Mouse (Mus musculus) forebrain, embryonic 14.5 days (tissue): Measurements from ENCODE around the gene Epn3. TPM values are rescaled to one million over a fixed set of nuclear protein-coding genes. Genes with fewer than 3 reads are reported as not detected.
A peak's percentile ranks its signal among the peaks of the same experiment; 100 is the strongest.

Experiments
- ATAC-seq: fragments of 200-750 bp; cut with Nextera tagmentation; 2 replicates; pipeline ENCODE4 v1.8.0; 2017; ENCODE audit warnings: mild to moderate bottlenecking, moderate library complexity
- DNase-seq: peaks from one replicate; pipeline ENCODE4 v3.0.0-alpha.2; 2015; ENCODE audit warnings: low spot score
- H3K27ac ChIP-seq: fragments of 300-500 bp; sonication (generic); 2 replicates; pipeline ENCODE4 v1.5.1; 2014; ENCODE audit warnings: low read depth, mild to moderate bottlenecking, control low read depth, low read length, moderate library complexity
- H3K27me3 ChIP-seq: fragments of 300-500 bp; sonication (generic); replicated peaks from 2 replicates; pipeline ENCODE4 v1.6.1; 2014; ENCODE audit warnings: low read length, control low read depth, mixed read lengths; ENCODE audit not compliant: control insufficient read depth, insufficient read depth
- H3K36me3 ChIP-seq: fragments of 300-500 bp; sonication (generic); 2 replicates; pipeline ENCODE4 v1.6.1; 2014; ENCODE audit warnings: low read length, control low read depth; ENCODE audit not compliant: control insufficient read depth, insufficient read depth
- H3K4me1 ChIP-seq: fragments of 300-500 bp; sonication (generic); 2 replicates; pipeline ENCODE4 v1.6.1; 2014; ENCODE audit warnings: antibody characterized with exemption, low read length, control low read depth; ENCODE audit not compliant: control insufficient read depth, insufficient read depth
- H3K4me2 ChIP-seq: fragments of 300-500 bp; sonication (generic); 2 replicates; pipeline ENCODE4 v1.6.1; 2014; ENCODE audit warnings: mild to moderate bottlenecking, control low read depth, low read length
- H3K4me3 ChIP-seq: fragments of 300-500 bp; sonication (generic); 2 replicates; pipeline ENCODE4 v1.5.1; 2014; ENCODE audit warnings: low read depth, low read length, control low read depth
- H3K9ac ChIP-seq: fragments of 300-500 bp; sonication (generic); 2 replicates; pipeline ENCODE4 v1.6.1; 2014; ENCODE audit warnings: mild to moderate bottlenecking, low read length, control low read depth, moderate library complexity
- H3K9me3 ChIP-seq: fragments of 300-500 bp; sonication (generic); replicated peaks from 2 replicates; pipeline ENCODE4 v1.6.1; 2016; ENCODE audit warnings: low read length, control low read depth, mixed read lengths; ENCODE audit not compliant: control insufficient read depth
- WGBS: fragments of 180-500 bp; shearing (Covaris S2); extraction: QIAGEN DNeasy Blood & Tissue Kit; methylation state at CpG from one replicate; pipeline ENCODE4 v1.1.7; 2014; 5-methylcytosine and 5-hydroxymethylcytosine counted together
- polyA plus RNA-seq: library from polyadenylated mRNA; unstranded; fragments of >200 nt; fragmentation: Nextera tagmentation; extraction: Ambion mirVana; gene quantifications from 2 replicates; pipeline ENCODE4 v1.2.1, GENCODE M21; 2014

The Epn3 gene
- 0.30 and 0.41 TPM in 2 replicates for polyA plus RNA-seq

- Histone ChIP-seq H3K27ac (0 out of 2 replicates have a peak within 1 kb of the TSS, but pooled peaks have one; percentile 5), H3K4me3 (peak within 1 kb of the TSS; percentile 21), H3K9me3 (no peaks in the 10 kb centered on the region), H3K27me3 (0 out of 2 replicates have a peak, but pooled peaks cover 5% of the 10 kb centered on the region), H3K4me1 (peaks cover 19% of the 10 kb centered on the region), H3K4me2 (peak within 1 kb of the TSS; percentile 51), H3K36me3 (no peaks in the 10 kb centered on the region), H3K9ac (peak within 1 kb of the TSS; percentile 47)
- DNase-seq: no peak
- ATAC-seq: peak; percentile 35; the same call in 1 of the 2 replicates
- WGBS: under 1% methylated on average over 26 of the region's 26 CpGs
These were observed at the start of gene Epn3 for GRCm38 (mm10) chr11:94499661-94500152. Epn3 (minus strand) TSS chr11:94499974.

GRCm38 (mm10) chr11:94548888-94549690 lies 49.3 kb upstream of the Epn3 start, which contains the start of gene Rsad1:
Rsad1 (minus strand) TSS chr11:94549255.
- H3K9me3 ChIP-seq: no peaks in the 10 kb centered on the region
- DNase-seq (peak; percentile 95), ATAC-seq (peak; percentile 92)
- peak within 1 kb of the TSS; percentile 73 for H3K9ac ChIP-seq
- H3K4me2 ChIP-seq: peak within 1 kb of the TSS; percentile 92
- no peaks in the 10 kb centered on the region for H3K27me3 ChIP-seq
- H3K27ac ChIP-seq: peak within 1 kb of the TSS; percentile 70; the same call in 1 of the 2 replicates
- 5% methylated on average over 47 of the region's 49 CpGs for WGBS
- no peaks in the 10 kb centered on the region; the same call in 1 of the 2 replicates for H3K4me1 ChIP-seq
- H3K36me3 ChIP-seq: no peaks in the 10 kb centered on the region
- H3K4me3 ChIP-seq: peak within 1 kb of the TSS; percentile 58

GRCm38 (mm10) chr11:94548041-94548784 lies 48.4 kb upstream of the Epn3 start:
- H3K36me3 ChIP-seq: no peaks in the 10 kb centered on the region
- WGBS: 14% methylated on average over 24 of the region's 24 CpGs
- peak overlapping the region; percentile 92 for H3K4me2 ChIP-seq
- H3K4me3 ChIP-seq: peak overlapping the region; percentile 58
- ATAC-seq (peak; percentile 35), DNase-seq (peak; percentile 50)
- peaks cover 3% of the 10 kb centered on the region for H3K4me1 ChIP-seq
- H3K9ac ChIP-seq: peak overlapping the region; percentile 73
- no peaks in the 10 kb centered on the region for H3K27me3 ChIP-seq
- no peak overlapping the region; the same call in 1 of the 2 replicates for H3K27ac ChIP-seq
- H3K9me3 ChIP-seq: no peaks in the 10 kb centered on the region

GRCm38 (mm10) chr11:94547271-94547670 lies 47.5 kb upstream of the Epn3 start:
- ATAC-seq: no peak
- 96% methylated on average over 6 of the region's 6 CpGs for WGBS
- no peak overlapping the region for H3K4me2 ChIP-seq

GRCm38 (mm10) chr11:94546381-94546780 lies 46.6 kb upstream of the Epn3 start:
- H3K4me2 ChIP-seq: no peak overlapping the region
- ATAC-seq: no peak
- no peak overlapping the region for H3K4me3 ChIP-seq
- no peaks in the 10 kb centered on the region for H3K27me3 ChIP-seq
- DNase-seq: no peak
- H3K4me1 ChIP-seq: peaks cover 3% of the 10 kb centered on the region
- no peak overlapping the region for H3K9ac ChIP-seq
- 98% methylated on average over 5 of the region's 5 CpGs for WGBS
- H3K36me3 ChIP-seq: 0 out of 2 replicates have a peak, but pooled peaks cover 5% of the 10 kb centered on the region
- H3K9me3 ChIP-seq: no peaks in the 10 kb centered on the region
- H3K27ac ChIP-seq: no peak overlapping the region

More at GRCm38 (mm10) chr11:94547271-94547670, 47.5 kb upstream of the Epn3 start:
- H3K27me3 ChIP-seq: no peaks in the 10 kb centered on the region
- H3K4me3 ChIP-seq: no peak overlapping the region
- no peak for DNase-seq
- 0 out of 2 replicates have a peak, but pooled peaks cover 3% of the 10 kb centered on the region for H3K36me3 ChIP-seq
- no peak overlapping the region for H3K9ac ChIP-seq
- H3K27ac ChIP-seq: no peak overlapping the region
- peaks cover 3% of the 10 kb centered on the region for H3K4me1 ChIP-seq
- H3K9me3 ChIP-seq: no peaks in the 10 kb centered on the region

- H3K4me3 ChIP-seq: no peak overlapping the region
- no peaks in the 10 kb centered on the region for H3K9me3 ChIP-seq
- H3K27me3 ChIP-seq: no peaks in the 10 kb centered on the region
- 60% methylated on average over 18 of the region's 18 CpGs for WGBS
- no peak overlapping the region for H3K27ac ChIP-seq
- peak overlapping the region; percentile 16; the same call in 1 of the 2 replicates for H3K4me2 ChIP-seq
- peak overlapping the region; percentile 21; the same call in 1 of the 2 replicates for H3K9ac ChIP-seq
- ATAC-seq (no peak), DNase-seq (peak; percentile 22)
- 0 out of 2 replicates have a peak, but pooled peaks cover 5% of the 10 kb centered on the region for H3K36me3 ChIP-seq
- H3K4me1 ChIP-seq: peaks cover 3% of the 10 kb centered on the region
These were observed 44.6 kb upstream of the Epn3 start for GRCm38 (mm10) chr11:94544422-94544821.

- Histone ChIP-seq H3K36me3 (0 out of 2 replicates have a peak, but pooled peaks cover 5% of the 10 kb centered on the region), H3K4me1 (peaks cover 3% of the 10 kb centered on the region), H3K9me3 (no peaks in the 10 kb centered on the region), H3K4me3 (no peak overlapping the region), H3K4me2 (0 out of 2 replicates have a peak overlapping the region, but pooled peaks have one; percentile 16), H3K9ac (no peak overlapping the region), H3K27ac (no peak overlapping the region), H3K27me3 (no peaks in the 10 kb centered on the region)
- peak; percentile 84 for DNase-seq
- ATAC-seq: no peak
- WGBS: 34% methylated on average over 9 of the region's 9 CpGs
These were observed 44.2 kb upstream of the Epn3 start for GRCm38 (mm10) chr11:94543932-94544331.

- no peaks in the 10 kb centered on the region for H3K9me3 ChIP-seq
- H3K4me2 ChIP-seq: no peak overlapping the region
- ATAC-seq (no peak), DNase-seq (no peak)
- H3K4me1 ChIP-seq: peaks cover 3% of the 10 kb centered on the region
- H3K9ac ChIP-seq: no peak overlapping the region
- no peaks in the 10 kb centered on the region for H3K27me3 ChIP-seq
- H3K4me3 ChIP-seq: no peak overlapping the region
- H3K36me3 ChIP-seq: 0 out of 2 replicates have a peak, but pooled peaks cover 5% of the 10 kb centered on the region
- no peak overlapping the region for H3K27ac ChIP-seq
- 84% methylated on average over 12 of the region's 12 CpGs for WGBS
These were observed 43.6 kb upstream of the Epn3 start for GRCm38 (mm10) chr11:94543344-94543743.
